Mouse (Mus musculus): ENCODE measurements around the gene Ypel5. TPM values are rescaled to one million over a fixed set of nuclear protein-coding genes. Genes with fewer than 3 reads are reported as not detected.

Gene Ypel5
- polyA plus RNA-seq, 1 experiment from 2014 or later: 59.4 TPM

DNA sequence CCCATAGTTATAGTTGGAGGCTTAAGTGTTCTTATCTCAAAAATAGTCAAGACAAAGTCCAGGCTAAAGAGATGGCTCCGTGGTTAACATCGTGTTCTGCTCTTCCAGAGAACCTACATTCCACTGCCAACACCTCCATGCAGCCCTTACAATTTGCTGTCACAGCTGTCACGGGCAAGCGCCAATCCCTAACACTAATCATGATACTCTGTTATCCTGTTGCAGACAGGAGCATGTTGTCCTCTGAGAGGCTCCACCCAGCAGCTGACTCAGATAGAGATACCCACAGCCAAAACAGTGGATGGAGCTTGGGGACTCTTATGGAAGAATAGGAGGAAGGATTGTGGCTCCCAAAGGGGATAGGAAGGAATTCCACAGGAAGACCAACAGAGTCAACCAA, 15.8 kb upstream of the Ypel5 start:
- no peak overlapping the region for H3K27ac ChIP-seq (ENCODE audit: low read depth)
- H3K9me3 ChIP-seq (ENCODE audit: low read length): no peaks in the 10 kb centered on the region
- no peak overlapping the region for H3K9ac ChIP-seq (replicated peaks)
- ATAC-seq (no peak), DNase-seq (no peak)
- TF ChIP-seq CTCF (IDR thresholded peaks at IDR 0.05; ENCODE audit: low read depth) (no peak), EP300 (IDR thresholded peaks at IDR 0.05; ENCODE audit: low read depth) (no peak)
- H3K4me1 ChIP-seq (ENCODE audit: insufficient read depth): no peaks in the 10 kb centered on the region
- H3K27me3 ChIP-seq (ENCODE audit: insufficient read depth, low read length): no peaks in the 10 kb centered on the region
- WGBS (ENCODE audit: insufficient replicate concordance): 38% methylated on average over 4 of the region's 4 CpGs
- H3K36me3 ChIP-seq (replicated peaks; ENCODE audit: insufficient read depth, low read length): no peaks in the 10 kb centered on the region
- H3K4me3 ChIP-seq (ENCODE audit: low read depth, low read length): no peak overlapping the region
- H3K4me2 ChIP-seq (ENCODE audit: low read depth, low read length): no peak overlapping the region

GRCm38 (mm10) chr17:72821923-72822322, 14.3 kb upstream of the Ypel5 start:
- Histone ChIP-seq H3K4me3 (ENCODE audit: low read depth, low read length) (no peak overlapping the region), H3K36me3 (replicated peaks; ENCODE audit: insufficient read depth, low read length) (no peaks in the 10 kb centered on the region), H3K4me1 (ENCODE audit: insufficient read depth) (no peaks in the 10 kb centered on the region), H3K9ac (replicated peaks) (no peak overlapping the region), H3K27ac (ENCODE audit: low read depth) (no peak overlapping the region), H3K27me3 (ENCODE audit: insufficient read depth, low read length) (no peaks in the 10 kb centered on the region), H3K9me3 (ENCODE audit: low read length) (no peaks in the 10 kb centered on the region), H3K4me2 (ENCODE audit: low read depth, low read length) (no peak overlapping the region)
- TF ChIP-seq CTCF (IDR thresholded peaks at IDR 0.05; ENCODE audit: low read depth) (no peak), EP300 (IDR thresholded peaks at IDR 0.05; ENCODE audit: low read depth) (no peak)
- WGBS (ENCODE audit: insufficient replicate concordance): 30% methylated on average over 1 of the region's 1 CpGs
- ATAC-seq (no peak), DNase-seq (no peak)

- Histone ChIP-seq H3K4me1 (ENCODE audit: insufficient read depth) (no peaks in the 10 kb centered on the region; the same call in 1 of the 2 replicates), H3K4me2 (ENCODE audit: low read depth, low read length) (no peak overlapping the region), H3K4me3 (ENCODE audit: low read depth, low read length) (no peak overlapping the region), H3K27me3 (ENCODE audit: insufficient read depth, low read length) (no peaks in the 10 kb centered on the region), H3K27ac (ENCODE audit: low read depth) (no peak overlapping the region), H3K9ac (replicated peaks) (no peak overlapping the region), H3K9me3 (ENCODE audit: low read length) (no peaks in the 10 kb centered on the region), H3K36me3 (replicated peaks; ENCODE audit: insufficient read depth, low read length) (no peaks in the 10 kb centered on the region)
- no peak for ATAC-seq
- DNase-seq: no peak
- TF ChIP-seq CTCF (IDR thresholded peaks at IDR 0.05; ENCODE audit: low read depth) (no peak), EP300 (IDR thresholded peaks at IDR 0.05; ENCODE audit: low read depth) (no peak)
- WGBS (ENCODE audit: insufficient replicate concordance): 84% methylated on average over 3 of the region's 3 CpGs
These were observed 9.2 kb upstream of the Ypel5 start for GRCm38 (mm10) chr17:72826916-72827534.

DNA sequence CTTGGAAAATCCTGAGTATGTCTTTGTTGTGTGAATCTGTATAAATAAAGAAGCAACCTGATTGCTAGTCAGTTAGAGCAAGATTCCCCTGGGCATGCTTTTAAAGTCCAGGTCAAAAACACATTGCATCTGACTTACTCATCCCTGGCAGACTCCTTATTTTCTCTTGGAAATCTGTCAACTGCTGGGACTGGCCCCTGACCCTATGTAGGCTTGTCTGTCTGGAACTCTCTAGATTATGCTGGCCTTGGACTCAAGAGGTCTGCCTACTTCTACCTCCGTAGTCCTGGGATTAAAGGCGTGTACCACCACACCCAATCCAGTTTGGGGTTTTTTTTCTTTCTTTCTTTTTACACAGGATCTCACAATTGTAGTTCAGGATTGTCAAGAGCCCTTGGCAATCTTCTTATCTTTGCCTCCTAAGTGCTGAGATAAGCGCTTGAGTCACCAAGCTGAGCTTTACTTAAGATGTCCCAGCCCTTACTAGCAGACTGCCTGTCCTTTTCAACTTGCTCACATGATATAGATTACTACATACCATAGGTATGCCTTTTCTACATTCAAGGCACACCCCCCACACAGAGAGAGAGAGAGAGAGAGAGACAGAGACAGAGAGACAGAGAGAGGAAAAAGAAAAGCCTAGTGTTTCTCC, 8.1 kb upstream of the Ypel5 start:
- H3K4me1 ChIP-seq (ENCODE audit: insufficient read depth): no peaks in the 10 kb centered on the region; the same call in 1 of the 2 replicates
- 54% methylated on average over 3 of the region's 3 CpGs for WGBS (ENCODE audit: insufficient replicate concordance)
- DNase-seq: no peak
- no peak overlapping the region for H3K27ac ChIP-seq (ENCODE audit: low read depth)
- no peak overlapping the region for H3K9ac ChIP-seq (replicated peaks)
- H3K27me3 ChIP-seq (ENCODE audit: insufficient read depth, low read length): no peaks in the 10 kb centered on the region
- no peak for ATAC-seq
- TF ChIP-seq EP300 (IDR thresholded peaks at IDR 0.05; ENCODE audit: low read depth): no peak
- no peak for TF ChIP-seq CTCF (IDR thresholded peaks at IDR 0.05; ENCODE audit: low read depth)
- H3K36me3 ChIP-seq (replicated peaks; ENCODE audit: insufficient read depth, low read length): no peaks in the 10 kb centered on the region
- no peak overlapping the region for H3K4me2 ChIP-seq (ENCODE audit: low read depth, low read length)
- H3K4me3 ChIP-seq (ENCODE audit: low read depth, low read length): no peak overlapping the region
- H3K9me3 ChIP-seq (ENCODE audit: low read length): no peaks in the 10 kb centered on the region

GRCm38 (mm10) chr17:72828687-72829086, 7.6 kb upstream of the Ypel5 start:
- H3K9ac ChIP-seq (replicated peaks): no peak overlapping the region
- no peak overlapping the region for H3K4me2 ChIP-seq (ENCODE audit: low read depth, low read length)
- H3K4me1 ChIP-seq (ENCODE audit: insufficient read depth): no peaks in the 10 kb centered on the region; the same call in 1 of the 2 replicates
- 62% methylated on average over 8 of the region's 8 CpGs for WGBS (ENCODE audit: insufficient replicate concordance)
- no peak for ATAC-seq
- no peaks in the 10 kb centered on the region for H3K9me3 ChIP-seq (ENCODE audit: low read length)
- H3K4me3 ChIP-seq (ENCODE audit: low read depth, low read length): no peak overlapping the region
- no peaks in the 10 kb centered on the region for H3K36me3 ChIP-seq (replicated peaks; ENCODE audit: insufficient read depth, low read length)
- no peak for DNase-seq
- no peaks in the 10 kb centered on the region for H3K27me3 ChIP-seq (ENCODE audit: insufficient read depth, low read length)
- TF ChIP-seq EP300 (IDR thresholded peaks at IDR 0.05; ENCODE audit: low read depth) (no peak), CTCF (IDR thresholded peaks at IDR 0.05; ENCODE audit: low read depth) (no peak)
- no peak overlapping the region for H3K27ac ChIP-seq (ENCODE audit: low read depth)

DNA sequence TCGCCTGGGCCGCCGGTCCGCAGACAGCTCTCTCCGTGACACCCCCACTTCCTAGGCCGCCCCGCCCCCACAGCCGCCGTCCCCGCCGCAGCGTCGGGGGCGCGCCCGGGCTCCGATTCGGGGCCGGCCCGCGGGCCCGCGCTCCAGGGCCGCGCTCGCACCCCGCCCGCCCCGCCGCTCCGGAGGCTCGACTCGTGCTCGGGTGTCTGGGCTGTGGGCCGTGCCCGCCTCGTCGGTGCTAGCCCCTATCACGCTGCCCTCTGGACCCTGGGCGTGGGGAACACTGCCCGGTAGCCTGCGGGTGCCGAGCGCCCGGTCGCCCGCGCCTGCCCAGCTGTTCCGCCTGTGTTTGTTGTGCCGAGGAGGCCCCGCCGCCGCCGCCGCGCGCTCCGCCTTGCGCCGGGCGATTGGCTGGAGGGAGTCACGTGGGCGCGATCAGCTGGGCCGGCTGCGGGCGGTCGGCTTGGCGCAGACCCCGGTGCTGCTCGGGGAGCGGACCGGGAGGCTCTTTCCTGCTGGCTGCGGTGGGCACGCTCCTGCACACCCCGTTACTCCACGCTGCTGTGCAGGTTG, 973 bp downstream of the Ypel5 start:
- WGBS (ENCODE audit: insufficient replicate concordance): 2% methylated on average over 38 of the region's 77 CpGs
- Histone ChIP-seq H3K9ac (replicated peaks) (peak overlapping the region; percentile 96), H3K27me3 (ENCODE audit: insufficient read depth, low read length) (no peaks in the 10 kb centered on the region), H3K4me2 (ENCODE audit: low read depth, low read length) (peak overlapping the region; percentile 77), H3K36me3 (replicated peaks; ENCODE audit: insufficient read depth, low read length) (peaks cover 10% of the 10 kb centered on the region), H3K4me1 (ENCODE audit: insufficient read depth) (peaks cover 7% of the 10 kb centered on the region), H3K4me3 (ENCODE audit: low read depth, low read length) (peak overlapping the region; percentile 90), H3K27ac (ENCODE audit: low read depth) (peak overlapping the region; percentile 100), H3K9me3 (ENCODE audit: low read length) (no peaks in the 10 kb centered on the region)
- ATAC-seq: peak; percentile 61
- TF ChIP-seq EP300 (IDR thresholded peaks at IDR 0.05; ENCODE audit: low read depth): no peak
- TF ChIP-seq CTCF (IDR thresholded peaks at IDR 0.05; ENCODE audit: low read depth): no peak
- peak; percentile 94 for DNase-seq
